Mouse (Mus musculus): ENCODE results near the gene Ptprd. TPM values are rescaled to one million over a fixed set of nuclear protein-coding genes. Genes with fewer than 3 reads are reported as not detected.

Ptprd gene
- total RNA-seq, 1 experiment, result 1.3 TPM

DNA sequence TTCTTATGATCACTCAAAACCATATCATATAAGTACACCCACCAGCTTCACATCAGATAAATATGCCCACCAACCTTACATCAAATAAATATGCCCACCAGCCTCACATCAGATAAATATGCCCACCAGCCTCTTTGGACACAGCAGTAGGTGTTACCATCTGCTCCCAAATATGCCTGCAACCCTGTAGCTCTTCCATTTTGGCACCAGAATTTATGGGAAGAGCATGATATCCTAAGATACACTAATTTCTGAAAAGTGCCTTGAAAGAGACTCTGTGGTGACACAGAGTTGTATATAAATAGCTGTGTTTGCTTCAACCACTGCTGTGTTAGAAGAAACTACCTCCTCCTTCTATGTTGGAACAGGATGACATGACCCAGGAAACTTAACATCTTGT, 1538.5 kb downstream of the Ptprd start:
- H3K4me3 ChIP-seq (ENCODE audit: insufficient read depth in 1 of 2, low read depth in 1 of 2, low read length in 2 of 2, poor library complexity in 1 of 2, severe bottlenecking in 1 of 2), result no peak overlapping the region
- H3K9ac ChIP-seq (ENCODE audit: insufficient read depth, low read depth, low read length, poor library complexity, severe bottlenecking), result no peak overlapping the region
- H3K27ac ChIP-seq (ENCODE audit: insufficient read depth, low read depth, low read length, poor library complexity, severe bottlenecking), result no peak overlapping the region
- no peaks in the 10 kb centered on the region for H3K4me1 ChIP-seq (ENCODE audit: control insufficient read depth in 2 of 2, insufficient read depth in 2 of 2, low read length in 2 of 2, poor library complexity in 1 of 2)
- no peak for DNase-seq (ENCODE audit: low read depth, low spot score)
- TF ChIP-seq ZNF384 (IDR thresholded peaks at IDR 0.05; ENCODE audit: low read depth, low read length) (no peak), HCFC1 (IDR thresholded peaks at IDR 0.05; ENCODE audit: borderline replicate concordance, insufficient read depth, low read length) (no peak), MAFK (IDR thresholded peaks at IDR 0.05; ENCODE audit: insufficient read depth, low read depth, low read length) (no peak), ZC3H11A (IDR thresholded peaks at IDR 0.05; ENCODE audit: borderline replicate concordance, low read depth, low read length) (no peak), CHD2 (IDR thresholded peaks at IDR 0.05; ENCODE audit: low read depth, low read length) (no peak)
- no peaks in the 10 kb centered on the region for H3K36me3 ChIP-seq (ENCODE audit: control insufficient read depth, insufficient read depth, low read length, poor library complexity, severe bottlenecking)
- in situ Hi-C loops (cut with MboI; ENCODE audit: low sequenced_read_pairs in 2 of 2, unreplicated experiment in 2 of 2), result no loop called here
- H3K9me3 ChIP-seq (ENCODE audit: control insufficient read depth, insufficient read depth, low read depth, low read length), result no peaks in the 10 kb centered on the region

GRCm38 (mm10) chr4:76672653-76673052, 1539.1 kb downstream of the Ptprd start:
- no peaks in the 10 kb centered on the region for H3K9me3 ChIP-seq (ENCODE audit: control insufficient read depth, insufficient read depth, low read depth, low read length)
- H3K4me3 ChIP-seq (ENCODE audit: insufficient read depth in 1 of 2, low read depth in 1 of 2, low read length in 2 of 2, poor library complexity in 1 of 2, severe bottlenecking in 1 of 2), result no peak overlapping the region
- H3K9ac ChIP-seq (ENCODE audit: insufficient read depth, low read depth, low read length, poor library complexity, severe bottlenecking), result no peak overlapping the region
- in situ Hi-C loops (cut with MboI; ENCODE audit: low sequenced_read_pairs in 2 of 2, unreplicated experiment in 2 of 2), result no loop called here
- no peak for TF ChIP-seq CHD2 (IDR thresholded peaks at IDR 0.05; ENCODE audit: low read depth, low read length)
- TF ChIP-seq ZC3H11A (IDR thresholded peaks at IDR 0.05; ENCODE audit: borderline replicate concordance, low read depth, low read length), result no peak
- TF ChIP-seq MAFK (IDR thresholded peaks at IDR 0.05; ENCODE audit: insufficient read depth, low read depth, low read length), result no peak
- TF ChIP-seq ZNF384 (IDR thresholded peaks at IDR 0.05; ENCODE audit: low read depth, low read length), result no peak
- no peak for TF ChIP-seq HCFC1 (IDR thresholded peaks at IDR 0.05; ENCODE audit: borderline replicate concordance, insufficient read depth, low read length)
- no peak overlapping the region for H3K27ac ChIP-seq (ENCODE audit: insufficient read depth, low read depth, low read length, poor library complexity, severe bottlenecking)
- no peaks in the 10 kb centered on the region for H3K4me1 ChIP-seq (ENCODE audit: control insufficient read depth in 2 of 2, insufficient read depth in 2 of 2, low read length in 2 of 2, poor library complexity in 1 of 2)
- no peak for DNase-seq (ENCODE audit: low read depth, low spot score)
- no peaks in the 10 kb centered on the region for H3K36me3 ChIP-seq (ENCODE audit: control insufficient read depth, insufficient read depth, low read length, poor library complexity, severe bottlenecking)

- H3K36me3 ChIP-seq (ENCODE audit: control insufficient read depth, insufficient read depth, low read length, poor library complexity, severe bottlenecking), result no peaks in the 10 kb centered on the region
- TF ChIP-seq ZNF384 (IDR thresholded peaks at IDR 0.05; ENCODE audit: low read depth, low read length) (no peak), CHD2 (IDR thresholded peaks at IDR 0.05; ENCODE audit: low read depth, low read length) (no peak), HCFC1 (IDR thresholded peaks at IDR 0.05; ENCODE audit: borderline replicate concordance, insufficient read depth, low read length) (no peak), ZC3H11A (IDR thresholded peaks at IDR 0.05; ENCODE audit: borderline replicate concordance, low read depth, low read length) (no peak), MAFK (IDR thresholded peaks at IDR 0.05; ENCODE audit: insufficient read depth, low read depth, low read length) (no peak)
- in situ Hi-C loops (cut with MboI; ENCODE audit: low sequenced_read_pairs in 2 of 2, unreplicated experiment in 2 of 2), result no loop called here
Measured at GRCm38 (mm10) chr4:76661725-76662124, 1550.0 kb downstream of the Ptprd start.

GRCm38 (mm10) chr4:76660146-76660545, 1551.6 kb downstream of the Ptprd start:
- no peak overlapping the region for H3K9ac ChIP-seq (ENCODE audit: insufficient read depth, low read depth, low read length, poor library complexity, severe bottlenecking)
- no peak overlapping the region for H3K4me3 ChIP-seq (ENCODE audit: insufficient read depth in 1 of 2, low read depth in 1 of 2, low read length in 2 of 2, poor library complexity in 1 of 2, severe bottlenecking in 1 of 2)
- H3K9me3 ChIP-seq (ENCODE audit: control insufficient read depth, insufficient read depth, low read depth, low read length), result no peaks in the 10 kb centered on the region
- DNase-seq (ENCODE audit: low read depth, low spot score), result no peak
- in situ Hi-C loops (cut with MboI; ENCODE audit: low sequenced_read_pairs in 2 of 2, unreplicated experiment in 2 of 2), result no loop called here
- H3K27ac ChIP-seq (ENCODE audit: insufficient read depth, low read depth, low read length, poor library complexity, severe bottlenecking), result no peak overlapping the region
- no peaks in the 10 kb centered on the region for H3K36me3 ChIP-seq (ENCODE audit: control insufficient read depth, insufficient read depth, low read length, poor library complexity, severe bottlenecking)
- H3K4me1 ChIP-seq (ENCODE audit: control insufficient read depth in 2 of 2, insufficient read depth in 2 of 2, low read length in 2 of 2, poor library complexity in 1 of 2), result no peaks in the 10 kb centered on the region
- TF ChIP-seq ZC3H11A (IDR thresholded peaks at IDR 0.05; ENCODE audit: borderline replicate concordance, low read depth, low read length) (no peak), CHD2 (IDR thresholded peaks at IDR 0.05; ENCODE audit: low read depth, low read length) (no peak), ZNF384 (IDR thresholded peaks at IDR 0.05; ENCODE audit: low read depth, low read length) (no peak), MAFK (IDR thresholded peaks at IDR 0.05; ENCODE audit: insufficient read depth, low read depth, low read length) (no peak), HCFC1 (IDR thresholded peaks at IDR 0.05; ENCODE audit: borderline replicate concordance, insufficient read depth, low read length) (no peak)

More at GRCm38 (mm10) chr4:76661725-76662124, 1550.0 kb downstream of the Ptprd start:
- no peak for DNase-seq (ENCODE audit: low read depth, low spot score)
- H3K9me3 ChIP-seq (ENCODE audit: control insufficient read depth, insufficient read depth, low read depth, low read length), result no peaks in the 10 kb centered on the region
- H3K9ac ChIP-seq (ENCODE audit: insufficient read depth, low read depth, low read length, poor library complexity, severe bottlenecking), result no peak overlapping the region
- H3K4me3 ChIP-seq (ENCODE audit: insufficient read depth in 1 of 2, low read depth in 1 of 2, low read length in 2 of 2, poor library complexity in 1 of 2, severe bottlenecking in 1 of 2), result no peak overlapping the region
- no peak overlapping the region for H3K27ac ChIP-seq (ENCODE audit: insufficient read depth, low read depth, low read length, poor library complexity, severe bottlenecking)
- no peaks in the 10 kb centered on the region for H3K4me1 ChIP-seq (ENCODE audit: control insufficient read depth in 2 of 2, insufficient read depth in 2 of 2, low read length in 2 of 2, poor library complexity in 1 of 2)

DNA sequence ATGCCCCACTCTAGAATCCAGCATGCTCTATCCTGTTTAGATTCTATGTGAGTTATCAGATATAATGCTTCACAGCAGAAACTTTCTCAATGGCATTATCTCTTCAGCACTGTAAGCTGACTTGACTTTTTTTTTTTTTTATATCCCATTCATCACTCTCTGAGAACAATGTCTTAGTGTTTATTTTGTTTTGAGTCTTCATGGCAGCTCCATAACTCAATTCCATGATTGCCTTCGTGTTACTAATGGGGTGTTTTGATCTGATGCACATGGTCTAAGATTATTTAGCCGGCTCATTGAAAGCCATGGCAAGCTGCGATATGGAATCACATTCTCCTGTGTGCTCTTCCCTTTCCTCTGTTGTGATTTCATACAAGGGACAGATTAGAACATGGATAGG, 1555.0 kb downstream of the Ptprd start:
- Histone ChIP-seq H3K4me3 (ENCODE audit: insufficient read depth in 1 of 2, low read depth in 1 of 2, low read length in 2 of 2, poor library complexity in 1 of 2, severe bottlenecking in 1 of 2) (no peak overlapping the region), H3K9ac (ENCODE audit: insufficient read depth, low read depth, low read length, poor library complexity, severe bottlenecking) (no peak overlapping the region), H3K36me3 (ENCODE audit: control insufficient read depth, insufficient read depth, low read length, poor library complexity, severe bottlenecking) (no peaks in the 10 kb centered on the region), H3K27ac (ENCODE audit: insufficient read depth, low read depth, low read length, poor library complexity, severe bottlenecking) (no peak overlapping the region), H3K9me3 (ENCODE audit: control insufficient read depth, insufficient read depth, low read depth, low read length) (no peaks in the 10 kb centered on the region), H3K4me1 (ENCODE audit: control insufficient read depth in 2 of 2, insufficient read depth in 2 of 2, low read length in 2 of 2, poor library complexity in 1 of 2) (0 out of 4 replicates have a peak, but pooled peaks cover 0 to 2% of the 10 kb centered on the region in 2 experiments)
- DNase-seq (ENCODE audit: low read depth, low spot score), result no peak
- TF ChIP-seq CHD2 (IDR thresholded peaks at IDR 0.05; ENCODE audit: low read depth, low read length) (no peak), MAFK (IDR thresholded peaks at IDR 0.05; ENCODE audit: insufficient read depth, low read depth, low read length) (no peak), ZC3H11A (IDR thresholded peaks at IDR 0.05; ENCODE audit: borderline replicate concordance, low read depth, low read length) (no peak), HCFC1 (IDR thresholded peaks at IDR 0.05; ENCODE audit: borderline replicate concordance, insufficient read depth, low read length) (no peak), ZNF384 (IDR thresholded peaks at IDR 0.05; ENCODE audit: low read depth, low read length) (no peak)
- in situ Hi-C loops (cut with MboI; ENCODE audit: low sequenced_read_pairs in 2 of 2, unreplicated experiment in 2 of 2), result no loop called here
